Mouse (Mus musculus): ENCODE data around the gene Pip4k2c. TPM values are rescaled to one million over a fixed set of nuclear protein-coding genes. Genes with fewer than 3 reads are reported as not detected.

Pip4k2c gene
- polyA plus RNA-seq, 1 experiment: 22.5 TPM

GRCm38 (mm10) chr10:127190398-127191190 is 20.8 kb downstream of the Pip4k2c start:
- H3K27me3 ChIP-seq (ENCODE audit: control insufficient read depth, insufficient read depth, insufficient read length): no peaks in the 10 kb centered on the region
- H3K79me2 ChIP-seq (ENCODE audit: control insufficient read depth, insufficient read depth): no peaks in the 10 kb centered on the region
- peak overlapping the region; percentile 69 for H3K4me3 ChIP-seq
- TF ChIP-seq MYOG (IDR thresholded peaks at IDR 0.05; ENCODE audit: control insufficient read depth in 1 of 3, insufficient read depth in 1 of 3, insufficient read length in 2 of 3, low read depth in 2 of 3) (no peak), TCF3 (IDR thresholded peaks at IDR 0.05; ENCODE audit: insufficient read length, low read depth) (no peak), MAX (IDR thresholded peaks at IDR 0.05; ENCODE audit: low read depth) (no peak), USF1 (IDR thresholded peaks at IDR 0.05; ENCODE audit: low read depth) (no peak)
- no peaks in the 10 kb centered on the region for H3K36me3 ChIP-seq (ENCODE audit: control insufficient read depth, insufficient read depth)
- peak overlapping the region; percentile 40 for H3ac ChIP-seq (ENCODE audit: control insufficient read depth, insufficient read length)
- peak overlapping the region; percentile 95 for H3K4me2 ChIP-seq (ENCODE audit: low read depth)

- peak within 1 kb of the TSS; percentile 95 for H3K4me2 ChIP-seq (ENCODE audit: low read depth)
- no peaks in the 10 kb centered on the region for H3K36me3 ChIP-seq (ENCODE audit: control insufficient read depth, insufficient read depth)
- H3K79me2 ChIP-seq (ENCODE audit: control insufficient read depth, insufficient read depth): no peaks in the 10 kb centered on the region
- H3K27me3 ChIP-seq (ENCODE audit: control insufficient read depth, insufficient read depth, insufficient read length): no peaks in the 10 kb centered on the region
- peak within 1 kb of the TSS; percentile 69 for H3K4me3 ChIP-seq
- TF ChIP-seq MYOD1 (IDR thresholded peaks at IDR 0.05; ENCODE audit: control insufficient read depth in 1 of 3, insufficient read length in 2 of 3, low read depth in 2 of 3) (no peak), USF1 (IDR thresholded peaks at IDR 0.05; ENCODE audit: low read depth) (no peak), REST (IDR thresholded peaks at IDR 0.05; ENCODE audit: insufficient read depth, insufficient read length) (no peak), TCF12 (IDR thresholded peaks at IDR 0.05; ENCODE audit: insufficient read depth, poor library complexity, severe bottlenecking) (no peak), POLR2A (IDR thresholded peaks at IDR 0.05; ENCODE audit: insufficient read length, low read depth) (no peak), MAX (IDR thresholded peaks at IDR 0.05; ENCODE audit: low read depth) (no peak), TCF3 (IDR thresholded peaks at IDR 0.05; ENCODE audit: insufficient read length, low read depth) (no peak), SRF (IDR thresholded peaks at IDR 0.05; ENCODE audit: control insufficient read depth, insufficient read length, low read depth) (no peak), POLR2AphosphoS2 (IDR thresholded peaks at IDR 0.05; ENCODE audit: insufficient read length, low read depth) (no peak), MYOG (IDR thresholded peaks at IDR 0.05; ENCODE audit: control insufficient read depth in 1 of 3, insufficient read depth in 1 of 3, insufficient read length in 2 of 3, low read depth in 2 of 3) (no peak), E2F4 (IDR thresholded peaks at IDR 0.05; ENCODE audit: insufficient read depth) (no peak), CEBPB (IDR thresholded peaks at IDR 0.05; ENCODE audit: insufficient read depth, poor library complexity, severe bottlenecking) (no peak)
- peak within 1 kb of the TSS; percentile 40 for H3ac ChIP-seq (ENCODE audit: control insufficient read depth, insufficient read length)
Measured at GRCm38 (mm10) chr10:127189651-127190381, 21.6 kb downstream of the Pip4k2c start, which contains the start of gene Arhgef25. Gene Arhgef25 (minus strand): TSS chr10:127190083.

GRCm38 (mm10) chr10:127189116-127189650 is 22.2 kb downstream of the Pip4k2c start:
- H3K4me2 ChIP-seq (ENCODE audit: low read depth): peak overlapping the region; percentile 95
- H3K4me3 ChIP-seq: peak overlapping the region; percentile 69
- no peaks in the 10 kb centered on the region for H3K79me2 ChIP-seq (ENCODE audit: control insufficient read depth, insufficient read depth)
- H3ac ChIP-seq (ENCODE audit: control insufficient read depth, insufficient read length): peak overlapping the region; percentile 40
- H3K36me3 ChIP-seq (ENCODE audit: control insufficient read depth, insufficient read depth): no peaks in the 10 kb centered on the region
- TF ChIP-seq MYOD1 (IDR thresholded peaks at IDR 0.05; ENCODE audit: control insufficient read depth in 1 of 3, insufficient read length in 2 of 3, low read depth in 2 of 3) (peak in 1 of 3 experiments; percentile 13), POLR2A (IDR thresholded peaks at IDR 0.05; ENCODE audit: insufficient read length, low read depth) (peak; percentile 57), MYOG (IDR thresholded peaks at IDR 0.05; ENCODE audit: control insufficient read depth in 1 of 3, insufficient read depth in 1 of 3, insufficient read length in 2 of 3, low read depth in 2 of 3) (no peak)
- H3K27me3 ChIP-seq (ENCODE audit: control insufficient read depth, insufficient read depth, insufficient read length): no peaks in the 10 kb centered on the region

GRCm38 (mm10) chr10:127188465-127189115 is 22.8 kb downstream of the Pip4k2c start:
- Histone ChIP-seq H3K36me3 (ENCODE audit: control insufficient read depth, insufficient read depth) (no peaks in the 10 kb centered on the region), H3K4me3 (peak overlapping the region; percentile 69), H3ac (ENCODE audit: control insufficient read depth, insufficient read length) (peak overlapping the region; percentile 40), H3K79me2 (ENCODE audit: control insufficient read depth, insufficient read depth) (no peaks in the 10 kb centered on the region), H3K27me3 (ENCODE audit: control insufficient read depth, insufficient read depth, insufficient read length) (no peaks in the 10 kb centered on the region), H3K4me2 (ENCODE audit: low read depth) (peak overlapping the region; percentile 95)
- TF ChIP-seq POLR2A (IDR thresholded peaks at IDR 0.05; ENCODE audit: insufficient read length, low read depth): peak; percentile 73
- no peak for TF ChIP-seq E2F4 (IDR thresholded peaks at IDR 0.05; ENCODE audit: insufficient read depth)
- peak; percentile 89 for TF ChIP-seq POLR2AphosphoS2 (IDR thresholded peaks at IDR 0.05; ENCODE audit: insufficient read length, low read depth)
- no peak for TF ChIP-seq CEBPB (IDR thresholded peaks at IDR 0.05; ENCODE audit: insufficient read depth, poor library complexity, severe bottlenecking)
- peak in 1 of 3 experiments; percentile 12 for TF ChIP-seq MYOD1 (IDR thresholded peaks at IDR 0.05; ENCODE audit: control insufficient read depth in 1 of 3, insufficient read length in 2 of 3, low read depth in 2 of 3)
